Mouse (Mus musculus) ES-E14 (cell line): Measurements from ENCODE around the gene Rhag. TPM values are rescaled to one million over a fixed set of nuclear protein-coding genes. Genes with fewer than 3 reads are reported as not detected.

ENCODE experiments used
- DNase-seq: peaks from one replicate; pipeline ENCODE4 v3.0.0-alpha.2; 2013; ENCODE audit warnings: low read depth, low spot score
- H3K27ac ChIP-seq: 2 replicates; pipeline ENCODE4 v1.5.1; 2012; ENCODE audit warnings: low read depth, mild to moderate bottlenecking, low read length, moderate library complexity, mixed read lengths; ENCODE audit not compliant: poor library complexity, insufficient read depth, severe bottlenecking
- H3K36me3 ChIP-seq: 2 replicates; pipeline ENCODE4 v1.6.1; 2012; ENCODE audit warnings: mild to moderate bottlenecking, low read length, moderate library complexity, mixed read lengths; ENCODE audit not compliant: control insufficient read depth, poor library complexity, insufficient read depth, severe bottlenecking
- H3K4me1 ChIP-seq, 2 experiments: fragments of 150-350 bp in 1 of 2; sonication (generic) in 1 of 2; 2 replicates each; pipeline ENCODE4 v1.6.1; 2012; ENCODE audit warnings: low read length in 2 of 2, mild to moderate bottlenecking in 1 of 2, mixed read lengths in 1 of 2; ENCODE audit not compliant: control insufficient read depth in 2 of 2, insufficient read depth in 2 of 2, poor library complexity in 1 of 2
- H3K4me3 ChIP-seq, 2 experiments: fragments of 150-350 bp in 1 of 2; sonication (generic) in 1 of 2; 2 replicates each; pipeline ENCODE4 v1.5.1; 2012; ENCODE audit warnings: low read length in 2 of 2, low read depth in 1 of 2, mild to moderate bottlenecking in 1 of 2, mixed read lengths in 1 of 2; ENCODE audit not compliant: insufficient read depth in 1 of 2, poor library complexity in 1 of 2, severe bottlenecking in 1 of 2
- H3K9ac ChIP-seq: 2 replicates; pipeline ENCODE4 v1.6.1; 2012; ENCODE audit warnings: low read depth, mild to moderate bottlenecking, low read length, mixed read lengths; ENCODE audit not compliant: poor library complexity, insufficient read depth, severe bottlenecking
- H3K9me3 ChIP-seq: fragments of 150-350 bp; sonication (generic); 2 replicates; pipeline ENCODE4 v1.6.1; 2012; ENCODE audit warnings: low read depth, mild to moderate bottlenecking, low read length; ENCODE audit not compliant: control insufficient read depth, insufficient read depth
- CHD2 ChIP-seq: IDR thresholded peaks from 2 replicates; pipeline ENCODE4 v1.6.1; 2014; ENCODE audit warnings: mild to moderate bottlenecking, low read depth, low read length, inconsistent platforms
- HCFC1 ChIP-seq: IDR thresholded peaks from 2 replicates; pipeline ENCODE4 v1.6.1; 2012; ENCODE audit warnings: low read length, inconsistent platforms, borderline replicate concordance; ENCODE audit not compliant: insufficient read depth
- MAFK ChIP-seq: IDR thresholded peaks from 2 replicates; pipeline ENCODE4 v1.6.1; 2014; ENCODE audit warnings: mild to moderate bottlenecking, low read depth, low read length, inconsistent platforms; ENCODE audit not compliant: insufficient read depth
- ZC3H11A ChIP-seq: IDR thresholded peaks from 2 replicates; pipeline ENCODE4 v1.6.1; 2012; ENCODE audit warnings: low read depth, mild to moderate bottlenecking, inconsistent platforms, low read length, borderline replicate concordance
- ZNF384 ChIP-seq: IDR thresholded peaks from 2 replicates; pipeline ENCODE4 v1.6.1; 2012; ENCODE audit warnings: low read depth, low read length, inconsistent platforms
- in situ Hi-C, 2 experiments: fragments of 600-800 bp; cut with MboI; formaldehyde crosslinking; loops; one replicate each; pipeline ENCODE4 v1.15.1; 2025; ENCODE audit warnings: low sequenced_read_pairs in 2 of 2, inconsistent platforms in 1 of 2; ENCODE audit not compliant: unreplicated experiment in 2 of 2
- total RNA-seq: library from RNA; depleted of rRNA; stranded (reverse); fragments of 300-350 nt; gene quantifications from 2 replicates; pipeline ENCODE4 v1.2.3, GENCODE M21; 2012

The Rhag gene
- total RNA-seq, 1 experiment, result not detected

DNA sequence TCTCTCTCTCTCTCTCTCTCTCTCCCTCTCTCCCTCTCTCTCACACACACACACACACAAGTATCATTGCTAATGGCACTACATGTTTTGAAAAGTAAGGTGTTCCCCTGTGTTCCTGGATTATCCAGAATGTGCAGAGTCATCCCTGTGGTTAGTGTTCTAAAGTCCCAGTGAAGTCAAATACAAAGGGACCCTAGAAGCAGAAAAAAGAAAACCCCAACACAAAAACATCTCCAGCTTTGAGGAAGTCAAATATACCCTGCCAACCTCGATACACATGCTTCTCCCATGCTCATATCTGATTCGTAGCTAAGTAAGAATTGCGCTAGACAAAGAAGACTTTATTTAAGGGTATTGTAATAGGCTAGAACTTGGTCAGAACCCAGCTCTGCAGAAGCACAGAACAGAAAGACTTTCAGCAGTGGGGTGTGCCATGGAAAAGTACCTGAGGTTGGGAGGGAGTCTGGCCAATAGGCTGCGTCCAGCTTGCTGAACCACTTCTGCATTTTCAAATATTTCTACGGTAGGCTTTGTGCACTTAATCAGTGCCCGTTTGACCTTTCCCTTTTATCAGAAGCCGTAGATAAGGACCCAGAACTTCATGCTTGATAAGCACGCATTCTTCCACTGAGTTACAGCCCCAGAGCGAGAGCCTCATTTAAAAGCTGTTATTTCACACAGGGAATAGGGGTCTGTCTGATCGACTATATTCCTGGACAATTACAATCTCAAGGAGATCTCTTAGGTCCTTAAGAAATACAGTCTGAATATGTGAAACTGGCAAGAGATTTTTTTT, 58.2 kb downstream of the Rhag start:
- no peaks in the 10 kb centered on the region for H3K9me3 ChIP-seq
- H3K4me3 ChIP-seq, result no peak overlapping the region
- no peak overlapping the region for H3K9ac ChIP-seq
- H3K27ac ChIP-seq, result no peak overlapping the region
- in situ Hi-C loops, result no loop called here
- TF ChIP-seq HCFC1 (no peak), ZNF384 (no peak), CHD2 (no peak), MAFK (no peak), ZC3H11A (no peak)
- H3K36me3 ChIP-seq, result no peaks in the 10 kb centered on the region
- DNase-seq, result no peak
- no peaks in the 10 kb centered on the region for H3K4me1 ChIP-seq

DNA sequence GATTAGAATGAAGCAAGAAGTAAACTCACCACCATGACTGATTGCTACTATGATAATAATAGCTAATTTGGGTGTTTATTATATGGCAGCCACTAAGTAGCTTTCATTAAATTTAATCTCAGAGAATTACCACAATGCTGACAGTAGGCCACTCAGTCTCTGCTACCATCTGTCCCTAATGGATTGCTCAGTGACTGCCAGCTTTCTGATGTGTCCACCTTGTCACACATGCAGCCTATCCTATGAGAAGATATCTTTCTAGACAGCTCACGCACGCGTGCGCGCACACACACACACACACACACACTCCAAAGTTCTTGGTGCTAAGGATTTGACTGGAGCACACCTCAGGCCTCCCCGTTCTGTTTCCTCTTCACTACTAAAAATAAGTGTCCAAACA, 61.7 kb downstream of the Rhag start:
- Histone ChIP-seq H3K27ac (no peak overlapping the region), H3K4me3 (no peak overlapping the region), H3K4me1 (no peaks in the 10 kb centered on the region), H3K36me3 (no peaks in the 10 kb centered on the region), H3K9ac (no peak overlapping the region), H3K9me3 (no peaks in the 10 kb centered on the region)
- TF ChIP-seq CHD2 (no peak), ZNF384 (no peak), ZC3H11A (no peak), MAFK (no peak), HCFC1 (no peak)
- DNase-seq, result no peak
- in situ Hi-C loops, result no loop called here

DNA sequence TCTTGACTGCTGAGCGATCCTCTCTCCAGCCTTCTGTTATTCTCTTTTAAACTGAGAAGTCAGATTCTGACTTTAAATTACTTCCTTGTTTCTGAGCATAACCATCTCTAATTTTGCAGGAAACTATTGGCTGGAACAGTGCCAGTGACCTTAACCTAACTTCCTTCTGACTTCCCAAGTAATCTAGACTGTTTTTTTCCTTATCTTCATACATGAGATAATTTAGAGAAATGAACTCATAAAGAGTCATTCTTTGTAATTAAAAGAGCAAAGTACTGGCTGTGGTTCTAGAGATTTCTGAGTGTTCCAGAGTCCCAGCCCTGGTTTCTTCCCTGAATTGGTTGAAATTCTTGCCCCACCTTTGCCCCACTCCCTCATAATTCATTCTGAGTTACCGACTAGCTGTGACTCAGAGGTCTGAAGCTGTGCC, 62.7 kb downstream of the Rhag start:
- Histone ChIP-seq H3K4me3 (no peak overlapping the region), H3K27ac (no peak overlapping the region), H3K36me3 (no peaks in the 10 kb centered on the region), H3K4me1 (no peaks in the 10 kb centered on the region), H3K9ac (no peak overlapping the region), H3K9me3 (no peaks in the 10 kb centered on the region)
- in situ Hi-C loops, result no loop called here
- TF ChIP-seq MAFK (no peak), HCFC1 (no peak), ZNF384 (no peak)
- DNase-seq, result no peak

DNA sequence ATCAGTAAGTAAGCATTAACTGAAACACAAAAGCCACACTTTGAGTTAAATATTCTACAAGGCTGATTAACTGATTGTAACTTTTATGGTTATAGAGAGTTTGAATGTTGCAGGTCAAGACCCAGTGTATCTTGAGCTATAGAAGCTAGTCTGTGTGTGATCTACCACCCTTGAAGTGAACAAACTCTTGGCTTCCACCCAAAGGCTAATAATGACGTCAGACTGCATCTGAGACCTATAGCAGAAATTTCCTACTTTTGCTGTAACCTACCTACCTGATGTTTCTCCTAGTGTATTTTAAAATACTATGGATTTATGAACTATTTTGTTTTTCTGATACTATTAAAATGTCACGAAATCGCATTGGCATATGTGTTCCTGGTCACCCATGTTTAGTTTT, 63.8 kb downstream of the Rhag start:
- no peak overlapping the region for H3K4me3 ChIP-seq
- DNase-seq, result no peak
- in situ Hi-C loops, result no loop called here
- H3K36me3 ChIP-seq, result no peaks in the 10 kb centered on the region
- H3K9me3 ChIP-seq, result no peaks in the 10 kb centered on the region
- H3K9ac ChIP-seq, result no peak overlapping the region
- no peak overlapping the region for H3K27ac ChIP-seq
- no peak for TF ChIP-seq ZC3H11A
- no peak for TF ChIP-seq MAFK
- TF ChIP-seq ZNF384, result no peak
- TF ChIP-seq HCFC1, result no peak
- TF ChIP-seq CHD2, result no peak
- H3K4me1 ChIP-seq, result no peaks in the 10 kb centered on the region

DNA sequence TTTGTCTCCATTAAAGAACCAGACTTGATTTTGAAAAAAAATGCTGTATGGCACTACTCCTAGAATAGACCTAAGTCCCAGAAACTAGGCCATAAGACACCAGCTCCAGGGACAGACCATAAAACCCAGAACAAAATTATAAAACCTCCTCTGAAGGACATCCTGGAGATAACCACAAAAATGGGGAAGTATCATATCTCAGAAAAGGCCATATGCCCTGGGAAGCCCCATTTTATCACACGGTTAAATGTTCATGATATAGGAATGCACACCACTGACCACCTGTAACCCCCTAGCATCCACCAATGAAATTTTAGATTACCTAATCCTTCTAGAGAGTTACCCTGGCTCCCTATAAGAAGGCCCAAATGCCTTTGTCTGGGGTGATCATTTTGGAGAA, 64.6 kb downstream of the Rhag start:
- H3K4me3 ChIP-seq, result no peak overlapping the region
- in situ Hi-C loops, result no loop called here
- H3K4me1 ChIP-seq, result no peaks in the 10 kb centered on the region; a peak in 1 of 4 replicates
- H3K36me3 ChIP-seq, result no peaks in the 10 kb centered on the region
- H3K9ac ChIP-seq, result no peak overlapping the region
- no peaks in the 10 kb centered on the region for H3K9me3 ChIP-seq
- H3K27ac ChIP-seq, result no peak overlapping the region
- TF ChIP-seq HCFC1 (no peak), MAFK (no peak), ZNF384 (no peak), CHD2 (no peak), ZC3H11A (no peak)
- no peak for DNase-seq
